Mouse (Mus musculus): ENCODE data around the gene Pim1. TPM values are rescaled to one million over a fixed set of nuclear protein-coding genes. Genes with fewer than 3 reads are reported as not detected.

Pim1 gene
- total and polyA plus RNA-seq, 3 experiments, result 75.8 to 178 (median 133) TPM

DNA sequence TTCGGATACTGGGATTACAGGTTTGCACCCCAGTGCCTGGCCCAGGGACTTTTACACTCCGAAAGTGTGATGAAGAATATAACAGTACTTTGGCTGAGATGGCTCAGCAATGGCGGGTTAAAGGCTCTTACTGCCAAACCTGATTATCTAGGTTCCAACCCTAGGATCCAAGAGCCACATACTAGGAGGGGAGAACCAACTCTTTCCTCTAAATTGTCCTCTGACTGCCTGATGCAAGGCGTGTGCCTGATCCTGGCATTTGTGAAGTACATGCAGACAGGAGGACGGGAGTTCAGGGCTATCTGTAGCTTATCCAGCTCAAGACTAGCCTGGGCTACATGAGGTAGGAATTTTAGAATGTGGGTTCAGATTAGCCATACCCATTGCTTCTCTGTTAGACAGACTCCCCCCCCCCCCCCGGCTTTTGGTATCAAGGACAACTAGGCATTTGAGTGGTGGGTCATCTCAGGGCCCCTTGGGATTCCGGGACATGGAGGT is 9.7 kb downstream of the Pim1 start:
- in situ Hi-C loops (cut with MboI; ENCODE audit: low pct_ligation_motif_present, low pct_unique_long_range_greater_than_20kb, low sequenced_read_pairs) (no loop called here), dilution Hi-C loops (cut with MboI; ENCODE audit: extremely low pct_ligation_motif_present, extremely low pct_unique_long_range_greater_than_20kb, low sequenced_read_pairs) (no loop called here)
- peaks cover 5% of the 10 kb centered on the region for H3K9me3 ChIP-seq (replicated peaks; ENCODE audit: low read length)
- H3K27ac ChIP-seq (ENCODE audit: insufficient read depth, low read depth), result peak overlapping the region; percentile 43
- TF ChIP-seq POLR2A (IDR thresholded peaks at IDR 0.05; ENCODE audit: low read depth, low read length) (no peak), ZNF384 (IDR thresholded peaks at IDR 0.05; ENCODE audit: low read depth, low read length) (no peak), IRF4 (IDR thresholded peaks at IDR 0.05; ENCODE audit: low read depth, low read length) (no peak), MEF2A (IDR thresholded peaks at IDR 0.05; ENCODE audit: borderline replicate concordance, low read depth, low read length) (no peak), TCF12 (IDR thresholded peaks at IDR 0.05; ENCODE audit: low read depth, low read length) (no peak), ZMIZ1 (IDR thresholded peaks at IDR 0.05; ENCODE audit: low read depth, low read length) (no peak), SMC3 (IDR thresholded peaks at IDR 0.05; ENCODE audit: low read depth, low read length) (no peak), MAZ (IDR thresholded peaks at IDR 0.05; ENCODE audit: low read depth, low read length) (no peak), ETS1 (conservative IDR thresholded peaks at IDR 0.05; ENCODE audit: low read depth, low read length) (no peak), ZKSCAN1 (IDR thresholded peaks at IDR 0.05; ENCODE audit: borderline replicate concordance, low read depth, low read length) (no peak), USF1 (IDR thresholded peaks at IDR 0.05; ENCODE audit: low read depth, low read length) (no peak), NELFE (IDR thresholded peaks at IDR 0.05; ENCODE audit: low read depth, low read length) (no peak), CHD2 (IDR thresholded peaks at IDR 0.05; ENCODE audit: low read length) (no peak), EP300 (IDR thresholded peaks at IDR 0.05; ENCODE audit: low read length) (no peak), RCOR1 (conservative IDR thresholded peaks at IDR 0.05; ENCODE audit: low read depth, low read length) (no peak), MYC (IDR thresholded peaks at IDR 0.05; ENCODE audit: low read depth, low read length) (no peak), E2F4 (IDR thresholded peaks at IDR 0.05; ENCODE audit: insufficient replicate concordance, low read depth, low read length) (no peak)
- H3K27me3 ChIP-seq (replicated peaks), result no peaks in the 10 kb centered on the region
- no peak overlapping the region for H3K4me3 ChIP-seq (replicated peaks in 1 of 3; ENCODE audit: low read depth in 2 of 3, low read length in 2 of 3, poor library complexity in 1 of 3)
- DNase-seq (ENCODE audit: extremely low read depth), result no peak
- H3K9ac ChIP-seq (ENCODE audit: insufficient read depth, low read depth), result no peak overlapping the region
- H3K4me2 ChIP-seq (ENCODE audit: insufficient read depth, low read depth, poor library complexity, severe bottlenecking), result no peak overlapping the region
- peaks cover 3 to 10% of the 10 kb centered on the region in 2 experiments for H3K36me3 ChIP-seq (replicated peaks in 1 of 2; ENCODE audit: control insufficient read depth in 1 of 2, insufficient read depth in 1 of 2, low read length in 1 of 2)
- H3K79me2 ChIP-seq (replicated peaks; ENCODE audit: control insufficient read depth, extremely low read depth, insufficient read depth, poor library complexity, severe bottlenecking), result 0 out of 2 replicates have a peak, but pooled peaks cover 3% of the 10 kb centered on the region
- peaks cover 19 to 39% of the 10 kb centered on the region in 2 experiments for H3K4me1 ChIP-seq (ENCODE audit: control insufficient read depth in 1 of 2, insufficient read depth in 2 of 2)

DNA sequence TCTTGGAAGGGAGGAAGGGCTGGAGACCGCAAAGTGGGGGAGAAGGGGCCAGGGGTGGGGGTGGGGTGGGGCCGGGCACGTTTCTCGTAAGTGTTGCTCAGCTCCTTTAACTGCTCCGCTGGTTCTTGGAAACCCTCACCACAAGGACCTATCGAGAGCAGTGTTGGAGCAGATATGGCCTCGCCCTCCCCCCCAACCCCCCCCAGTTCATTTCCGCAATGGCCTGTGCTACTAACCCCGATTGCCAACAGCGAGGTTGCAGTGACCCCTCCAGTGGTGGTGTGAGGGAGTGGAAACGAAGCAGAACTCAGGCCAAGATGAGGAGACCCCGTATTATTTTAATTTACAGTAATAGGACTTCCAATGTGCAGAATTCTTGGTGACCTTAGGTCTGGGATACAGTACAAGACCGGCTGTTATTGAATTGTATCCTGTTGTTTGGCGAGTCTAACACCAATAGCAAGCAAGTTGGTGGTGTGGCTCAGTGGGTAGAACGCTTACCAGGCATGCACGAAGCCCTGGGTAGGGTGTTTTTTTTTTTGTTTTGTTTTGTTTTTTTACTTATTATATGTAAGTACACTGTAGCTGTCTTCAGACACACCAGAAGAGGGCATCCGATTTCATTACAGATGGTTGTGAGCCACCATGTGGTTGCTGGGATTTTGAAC is 10.4 kb downstream of the Pim1 start:
- H3K9ac ChIP-seq (ENCODE audit: insufficient read depth, low read depth), result no peak overlapping the region
- dilution Hi-C loops (cut with MboI; ENCODE audit: extremely low pct_ligation_motif_present, extremely low pct_unique_long_range_greater_than_20kb, low sequenced_read_pairs) (no loop called here), in situ Hi-C loops (cut with MboI; ENCODE audit: low pct_ligation_motif_present, low pct_unique_long_range_greater_than_20kb, low sequenced_read_pairs) (no loop called here)
- H3K27ac ChIP-seq (ENCODE audit: insufficient read depth, low read depth), result no peak overlapping the region
- no peak overlapping the region for H3K4me2 ChIP-seq (ENCODE audit: insufficient read depth, low read depth, poor library complexity, severe bottlenecking)
- H3K9me3 ChIP-seq (replicated peaks; ENCODE audit: low read length), result peaks cover 9% of the 10 kb centered on the region
- 0 out of 2 replicates have a peak, but pooled peaks cover 3% of the 10 kb centered on the region for H3K79me2 ChIP-seq (replicated peaks; ENCODE audit: control insufficient read depth, extremely low read depth, insufficient read depth, poor library complexity, severe bottlenecking)
- H3K27me3 ChIP-seq (replicated peaks), result no peaks in the 10 kb centered on the region
- DNase-seq (ENCODE audit: extremely low read depth), result no peak
- no peak overlapping the region for H3K4me3 ChIP-seq (replicated peaks in 1 of 3; ENCODE audit: low read depth in 2 of 3, low read length in 2 of 3, poor library complexity in 1 of 3)
- TF ChIP-seq MXI1 (IDR thresholded peaks at IDR 0.05; ENCODE audit: low read depth, low read length) (no peak), ELF1 (IDR thresholded peaks at IDR 0.05; ENCODE audit: low read depth, low read length) (no peak), BHLHE40 (IDR thresholded peaks at IDR 0.05; ENCODE audit: low read depth, low read length) (0 out of 2 replicates have a peak, but pooled peaks have one; percentile 23), TBP (conservative IDR thresholded peaks at IDR 0.05; ENCODE audit: low read depth, low read length) (no peak), MYC (IDR thresholded peaks at IDR 0.05; ENCODE audit: low read depth, low read length) (no peak), JUND (conservative IDR thresholded peaks at IDR 0.05; ENCODE audit: low read depth, low read length) (no peak), NELFE (IDR thresholded peaks at IDR 0.05; ENCODE audit: low read depth, low read length) (no peak), CTCF (conservative IDR thresholded peaks at IDR 0.05 in 1 of 2, IDR thresholded peaks at IDR 0.05 in 1 of 2; ENCODE audit: low read depth in 2 of 2, low read length in 2 of 2) (0 out of 4 replicates have a peak, but pooled peaks of 1 of the 2 experiments have one; percentile 0), HCFC1 (IDR thresholded peaks at IDR 0.05; ENCODE audit: low read depth, low read length) (no peak), ZMIZ1 (IDR thresholded peaks at IDR 0.05; ENCODE audit: low read depth, low read length) (no peak), MAX (IDR thresholded peaks at IDR 0.05; ENCODE audit: low read length) (no peak), CHD1 (IDR thresholded peaks at IDR 0.05; ENCODE audit: low read depth, low read length) (no peak), KAT2A (IDR thresholded peaks at IDR 0.05; ENCODE audit: insufficient replicate concordance, low read length) (no peak), JUN (IDR thresholded peaks at IDR 0.05; ENCODE audit: insufficient read depth, low read depth, low read length) (no peak)
- peaks cover 19 to 39% of the 10 kb centered on the region in 2 experiments for H3K4me1 ChIP-seq (ENCODE audit: control insufficient read depth in 1 of 2, insufficient read depth in 2 of 2)
- H3K36me3 ChIP-seq (replicated peaks in 1 of 2; ENCODE audit: control insufficient read depth in 1 of 2, insufficient read depth in 1 of 2, low read length in 1 of 2), result peaks cover 3 to 10% of the 10 kb centered on the region in 2 experiments

All from CH12.LX (cell line).